Mouse (Mus musculus): ENCODE data around the gene Gm28308. TPM values are rescaled to one million over a fixed set of nuclear protein-coding genes. Genes with fewer than 3 reads are reported as not detected.

Gene Gm28308
- total and polyA plus RNA-seq, 3 experiments, result not detected

- H3K27ac ChIP-seq (ENCODE audit: insufficient read depth, low read depth), result no peak overlapping the region
- peaks cover 9 to 42% of the 10 kb centered on the region in 2 experiments for H3K36me3 ChIP-seq (replicated peaks in 1 of 2; ENCODE audit: control insufficient read depth in 1 of 2, insufficient read depth in 1 of 2, low read length in 1 of 2)
- H3K79me2 ChIP-seq (replicated peaks; ENCODE audit: control insufficient read depth, extremely low read depth, insufficient read depth, poor library complexity, severe bottlenecking), result no peaks in the 10 kb centered on the region
- no peak overlapping the region for H3K9ac ChIP-seq (ENCODE audit: insufficient read depth, low read depth)
- no peaks in the 10 kb centered on the region for H3K27me3 ChIP-seq (replicated peaks)
- dilution Hi-C loops (cut with MboI; ENCODE audit: extremely low pct_ligation_motif_present, extremely low pct_unique_long_range_greater_than_20kb, low sequenced_read_pairs) (no loop called here), in situ Hi-C loops (cut with MboI; ENCODE audit: low pct_ligation_motif_present, low pct_unique_long_range_greater_than_20kb, low sequenced_read_pairs) (loop anchor here (10.0 kb wide), 2 partner anchors 643 to 1013 kb away; no protein-coding TSS in a partner anchor)
- peaks cover 32% of the 10 kb centered on the region for H3K9me3 ChIP-seq (replicated peaks; ENCODE audit: low read length)
- no peaks in the 10 kb centered on the region for H3K4me1 ChIP-seq (ENCODE audit: control insufficient read depth in 1 of 2, insufficient read depth in 2 of 2)
- DNase-seq (ENCODE audit: extremely low read depth), result no peak
- TF ChIP-seq KAT2A (IDR thresholded peaks at IDR 0.05; ENCODE audit: insufficient replicate concordance, low read length), result no peak
- no peak for TF ChIP-seq MEF2A (IDR thresholded peaks at IDR 0.05; ENCODE audit: borderline replicate concordance, low read depth, low read length)
- no peak for TF ChIP-seq NRF1 (IDR thresholded peaks at IDR 0.05; ENCODE audit: low read depth, low read length)
- no peak for TF ChIP-seq POLR2AphosphoS2 (IDR thresholded peaks at IDR 0.05; ENCODE audit: low read depth, low read length)
- no peak for TF ChIP-seq JUN (IDR thresholded peaks at IDR 0.05; ENCODE audit: insufficient read depth, low read depth, low read length)
- no peak for TF ChIP-seq RAD21 (IDR thresholded peaks at IDR 0.05; ENCODE audit: low read depth, low read length)
- no peak for TF ChIP-seq CHD1 (IDR thresholded peaks at IDR 0.05; ENCODE audit: low read depth, low read length)
- no peak for TF ChIP-seq ELF1 (IDR thresholded peaks at IDR 0.05; ENCODE audit: low read depth, low read length)
- TF ChIP-seq ZC3H11A (IDR thresholded peaks at IDR 0.05; ENCODE audit: low read depth, low read length), result no peak
- TF ChIP-seq ETS1 (conservative IDR thresholded peaks at IDR 0.05; ENCODE audit: low read depth, low read length), result no peak
- no peak for TF ChIP-seq ZNF384 (IDR thresholded peaks at IDR 0.05; ENCODE audit: low read depth, low read length)
- TF ChIP-seq MAFK (IDR thresholded peaks at IDR 0.05; ENCODE audit: insufficient replicate concordance, low read length), result no peak
- TF ChIP-seq HCFC1 (IDR thresholded peaks at IDR 0.05; ENCODE audit: low read depth, low read length), result no peak
- no peak for TF ChIP-seq BHLHE40 (IDR thresholded peaks at IDR 0.05; ENCODE audit: low read depth, low read length)
- no peak for TF ChIP-seq IRF4 (IDR thresholded peaks at IDR 0.05; ENCODE audit: low read depth, low read length)
- TF ChIP-seq SIN3A (IDR thresholded peaks at IDR 0.05; ENCODE audit: low read length), result no peak
- TF ChIP-seq RCOR1 (conservative IDR thresholded peaks at IDR 0.05; ENCODE audit: low read depth, low read length), result no peak
- no peak overlapping the region for H3K4me3 ChIP-seq (replicated peaks in 1 of 3; ENCODE audit: low read depth in 2 of 3, low read length in 2 of 3, poor library complexity in 1 of 3)
- H3K4me2 ChIP-seq (ENCODE audit: insufficient read depth, low read depth, poor library complexity, severe bottlenecking), result no peak overlapping the region
These were observed 14.5 kb upstream of the Gm28308 start for GRCm38 (mm10) chr6:52227470-52228222.

GRCm38 (mm10) chr6:52226569-52227257 lies 13.6 kb upstream of the Gm28308 start:
- Histone ChIP-seq H3K36me3 (replicated peaks in 1 of 2; ENCODE audit: control insufficient read depth in 1 of 2, insufficient read depth in 1 of 2, low read length in 1 of 2) (peaks cover 5 to 32% of the 10 kb centered on the region in 2 experiments), H3K4me2 (ENCODE audit: insufficient read depth, low read depth, poor library complexity, severe bottlenecking) (no peak overlapping the region), H3K9ac (ENCODE audit: insufficient read depth, low read depth) (no peak overlapping the region), H3K27me3 (replicated peaks) (no peaks in the 10 kb centered on the region), H3K4me1 (ENCODE audit: control insufficient read depth in 1 of 2, insufficient read depth in 2 of 2) (peaks cover 0 to 6% of the 10 kb centered on the region in 2 experiments; a peak in 2 of 4 replicates), H3K4me3 (replicated peaks in 1 of 3; ENCODE audit: low read depth in 2 of 3, low read length in 2 of 3, poor library complexity in 1 of 3) (no peak overlapping the region), H3K9me3 (replicated peaks; ENCODE audit: low read length) (peaks cover 25% of the 10 kb centered on the region), H3K79me2 (replicated peaks; ENCODE audit: control insufficient read depth, extremely low read depth, insufficient read depth, poor library complexity, severe bottlenecking) (no peaks in the 10 kb centered on the region), H3K27ac (ENCODE audit: insufficient read depth, low read depth) (no peak overlapping the region)
- TF ChIP-seq USF1 (IDR thresholded peaks at IDR 0.05; ENCODE audit: low read depth, low read length) (no peak), ETS1 (conservative IDR thresholded peaks at IDR 0.05; ENCODE audit: low read depth, low read length) (no peak), MAZ (IDR thresholded peaks at IDR 0.05; ENCODE audit: low read depth, low read length) (no peak), CHD1 (IDR thresholded peaks at IDR 0.05; ENCODE audit: low read depth, low read length) (no peak), POLR2AphosphoS2 (IDR thresholded peaks at IDR 0.05; ENCODE audit: low read depth, low read length) (no peak), SMC3 (IDR thresholded peaks at IDR 0.05; ENCODE audit: low read depth, low read length) (no peak), ZMIZ1 (IDR thresholded peaks at IDR 0.05; ENCODE audit: low read depth, low read length) (no peak), GABPA (IDR thresholded peaks at IDR 0.05; ENCODE audit: insufficient replicate concordance, low read depth, low read length) (no peak), RAD21 (IDR thresholded peaks at IDR 0.05; ENCODE audit: low read depth, low read length) (no peak), MAX (IDR thresholded peaks at IDR 0.05; ENCODE audit: low read length) (no peak), IRF4 (IDR thresholded peaks at IDR 0.05; ENCODE audit: low read depth, low read length) (no peak), SIN3A (IDR thresholded peaks at IDR 0.05; ENCODE audit: low read length) (no peak), NELFE (IDR thresholded peaks at IDR 0.05; ENCODE audit: low read depth, low read length) (no peak), E2F4 (IDR thresholded peaks at IDR 0.05; ENCODE audit: insufficient replicate concordance, low read depth, low read length) (no peak), KAT2A (IDR thresholded peaks at IDR 0.05; ENCODE audit: insufficient replicate concordance, low read length) (no peak), ZKSCAN1 (IDR thresholded peaks at IDR 0.05; ENCODE audit: borderline replicate concordance, low read depth, low read length) (no peak), TBP (conservative IDR thresholded peaks at IDR 0.05; ENCODE audit: low read depth, low read length) (no peak), ZC3H11A (IDR thresholded peaks at IDR 0.05; ENCODE audit: low read depth, low read length) (no peak), USF2 (conservative IDR thresholded peaks at IDR 0.05; ENCODE audit: low read depth, low read length) (no peak)
- dilution Hi-C loops (cut with MboI; ENCODE audit: extremely low pct_ligation_motif_present, extremely low pct_unique_long_range_greater_than_20kb, low sequenced_read_pairs) (no loop called here), in situ Hi-C loops (cut with MboI; ENCODE audit: low pct_ligation_motif_present, low pct_unique_long_range_greater_than_20kb, low sequenced_read_pairs) (loop anchor here (10.0 kb wide), 2 partner anchors 642 to 1012 kb away; no protein-coding TSS in a partner anchor)
- DNase-seq (ENCODE audit: extremely low read depth), result no peak
